Mouse (Mus musculus): ENCODE results near the gene Lilrb4a. TPM values are rescaled to one million over a fixed set of nuclear protein-coding genes. Genes with fewer than 3 reads are reported as not detected.

Gene Lilrb4a
- total and polyA plus RNA-seq, 3 experiments, result 4.1 to 53.3 (median 11.3) TPM

Other genes starting within 250 kb of the Lilrb4a start
- gene Gm49339, start 10.3 kb upstream of the Lilrb4a start, total RNA-seq (2012; rRNA removed), result 3.4 and 3.8 TPM in 2 replicates
- gene Gm49339, start 10.3 kb upstream of the Lilrb4a start, total RNA-seq (2014; rRNA removed), result 14.5 and 15.3 TPM in 2 replicates
- gene Gm49339, start 10.3 kb upstream of the Lilrb4a start, polyA plus RNA-seq (2012; ENCODE audit: insufficient read length, low read depth), result 1.0 and 2.7 TPM in 2 replicates
- gene Lilr4b, start 10.3 kb upstream of the Lilrb4a start, total RNA-seq (2012; rRNA removed), result 1.3 and 1.7 TPM in 2 replicates
- 3.1 and 6.1 TPM in 2 replicates for gene Lilr4b, start 10.3 kb upstream of the Lilrb4a start, total RNA-seq (2014; rRNA removed)
- gene Lilr4b, start 10.3 kb upstream of the Lilrb4a start, polyA plus RNA-seq (2012; ENCODE audit: insufficient read length, low read depth), result 13.0 and 19.4 TPM in 2 replicates
- 0.29 TPM in 1 of 2 replicates, not detected in the other for gene Fam162b, start 99.6 kb downstream of the Lilrb4a start, total RNA-seq (2012; rRNA removed)
- gene Fam162b, start 99.6 kb downstream of the Lilrb4a start, total RNA-seq (2014; rRNA removed), result not detected in 2 replicates
- gene Fam162b, start 99.6 kb downstream of the Lilrb4a start, polyA plus RNA-seq (2012; ENCODE audit: insufficient read length, low read depth), result 0.52 and 0.86 TPM in 2 replicates
- not detected in 2 replicates for gene Gprc6a, start 140.5 kb downstream of the Lilrb4a start, total RNA-seq (2012; rRNA removed)
- gene Gprc6a, start 140.5 kb downstream of the Lilrb4a start, total RNA-seq (2014; rRNA removed), result not detected in 2 replicates
- not detected in 2 replicates for gene Gprc6a, start 140.5 kb downstream of the Lilrb4a start, polyA plus RNA-seq (2012; ENCODE audit: insufficient read length, low read depth)
- not detected in 2 replicates for gene Rfx6, start 186.8 kb downstream of the Lilrb4a start, total RNA-seq (2012; rRNA removed)
- not detected in 2 replicates for gene Rfx6, start 186.8 kb downstream of the Lilrb4a start, total RNA-seq (2014; rRNA removed)
- gene Rfx6, start 186.8 kb downstream of the Lilrb4a start, polyA plus RNA-seq (2012; ENCODE audit: insufficient read length, low read depth), result not detected in 2 replicates

All from CH12.LX (cell line).